22 mouse cellular contexts compared by ENCODE assay signal in genomic region chr6:29317286-29317685, GRCm38 (mm10). TPM values are rescaled to one million over a fixed set of nuclear protein-coding genes. Genes with fewer than 3 reads are reported as not detected.
"Had no signal": no experiment of that assay in that cellular context is flagged by ENCODE, and none has a peak within 500 bp of the region (broad histone marks: within the 10 kb centered on the region; RNA-seq: fewer than 3 reads in every experiment).

No protein-coding gene starts in this region.

- H3K36me3 ChIP-seq: midbrain, embryonic 15.5 days; neural tube, embryonic 13.5 days had no signal

- H3K4me1 ChIP-seq: midbrain, embryonic 15.5 days; neural tube, embryonic 13.5 days had no signal

- H3K27ac ChIP-seq: liver, embryonic 14.5 days; midbrain, embryonic 15.5 days; neural tube, embryonic 13.5 days had no signal

- H3K27me3 ChIP-seq: midbrain, embryonic 15.5 days; neural tube, embryonic 13.5 days had no signal

- H3K4me2 ChIP-seq: midbrain, embryonic 11.5 days; midbrain, embryonic 15.5 days; neural tube, embryonic 13.5 days had no signal

- ATAC-seq: midbrain, embryonic 15.5 days had no signal

- DNase-seq: kidney, adult 2 months; kidney, postnatal 36 days; liver; lung, adult 18-20 months; lung, postnatal 4 days; right cerebral cortex, postnatal 14 days; thymus, adult 18-20 months; thymus, postnatal 14 days had no signal

- H3K9ac ChIP-seq: liver, embryonic 14.5 days; midbrain, embryonic 15.5 days; neural tube, embryonic 13.5 days had no signal

- H3K9me3 ChIP-seq: midbrain, embryonic 15.5 days; neural tube, embryonic 13.5 days had no signal

- H3K4me3 ChIP-seq: midbrain, embryonic 15.5 days; neural tube, embryonic 13.5 days had no signal

RNA-seq across cellular contexts. Expression of gene Fam71f1, which starts 1.7 kb away (rescaled TPM):
- total RNA-seq: layer of hippocampus, adult 18-20 months; layer of hippocampus, postnatal 14 days; left cerebral cortex, adult 18-20 months; left cerebral cortex, postnatal 14 days; megakaryocyte, adult 5-6 weeks; monocyte, adult 5-6 weeks had no signal
- polyA plus RNA-seq: kidney, postnatal 0 days; liver, embryonic 14.5 days; lung, embryonic 16.5 days; midbrain, embryonic 11.5 days; midbrain, embryonic 15.5 days; neural tube, embryonic 13.5 days; small intestine, adult 2 months; stomach, embryonic 16.5 days had no signal

RNA-seq across cellular contexts. Expression of gene Fam71f2, which starts 37.9 kb away (rescaled TPM):
- total RNA-seq: megakaryocyte, adult 5-6 weeks had no signal
